In the genomic region with DNA sequence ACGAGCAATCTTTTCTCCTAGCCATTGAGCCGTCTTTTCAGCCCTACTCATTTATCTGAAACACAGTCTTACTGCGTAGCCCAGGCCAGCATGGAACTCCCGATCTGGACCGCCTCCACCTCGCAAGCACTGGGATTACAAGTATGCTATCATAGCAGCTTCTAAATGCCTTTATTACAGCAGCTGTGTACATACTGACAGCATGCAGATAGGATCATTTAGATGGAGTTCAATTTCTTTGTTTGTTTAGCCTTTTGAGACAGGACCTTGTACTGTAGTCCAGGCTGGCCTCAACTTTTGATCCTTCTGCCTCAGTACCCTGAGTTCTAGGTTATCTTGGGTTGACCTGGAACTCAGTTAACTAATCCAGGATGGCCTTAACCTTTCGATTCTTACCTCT, we compare ENCODE assay signal across 25 mouse cellular contexts.
"Had no signal": no experiment of that assay in that cellular context is flagged by ENCODE, and none has a peak within 500 bp of the region (broad histone marks: within the 10 kb centered on the region; RNA-seq: fewer than 3 reads in every experiment).

No protein-coding gene starts in this region.

- H3K4me1 ChIP-seq: liver, embryonic 13.5 days; liver, embryonic 15.5 days; midbrain, embryonic 12.5 days; stomach, embryonic 15.5 days had no signal

- H3K27ac ChIP-seq: liver, embryonic 13.5 days; liver, embryonic 15.5 days; lung, embryonic 15.5 days; macrophage; midbrain, embryonic 12.5 days; neural tube, embryonic 13.5 days; neural tube, embryonic 15.5 days; stomach, embryonic 15.5 days; stomach, postnatal 0 days had no signal

- H3K4me3 ChIP-seq: liver, embryonic 13.5 days; liver, embryonic 15.5 days; lung, embryonic 15.5 days; megakaryocyte, embryonic 14.5 days; midbrain, embryonic 12.5 days; myocyte; neural tube, embryonic 13.5 days; neural tube, embryonic 15.5 days; stomach, embryonic 15.5 days had no signal

- H3K36me3 ChIP-seq: neural tube, embryonic 13.5 days; neural tube, embryonic 15.5 days had no signal

- H3K27me3 ChIP-seq: liver, embryonic 13.5 days; liver, embryonic 15.5 days; lung, embryonic 15.5 days; megakaryocyte, embryonic 14.5 days; midbrain, embryonic 12.5 days; neural tube, embryonic 13.5 days; neural tube, embryonic 15.5 days; stomach, embryonic 15.5 days had no signal

- DNase-seq: liver, embryonic 13.5 days; liver, postnatal 0 days; lung, adult 2 months; lung, postnatal 14 days; lung, postnatal 36 days; retina, postnatal 1 day; right cerebral cortex, adult 18-20 months; right cerebral cortex, postnatal 25 days; right cerebral cortex, postnatal 4 days; spleen, adult 18-20 months; thymus, adult 2 months; thymus, postnatal 25 days; thymus, postnatal 4 days had no signal

- H3K9me3 ChIP-seq: liver, embryonic 13.5 days; liver, embryonic 15.5 days; lung, embryonic 15.5 days; megakaryocyte, embryonic 14.5 days; midbrain, embryonic 12.5 days; neural tube, embryonic 13.5 days; neural tube, embryonic 15.5 days; stomach, embryonic 15.5 days had no signal

- H3K9ac ChIP-seq: liver, embryonic 13.5 days; liver, embryonic 15.5 days; liver, postnatal 0 days; lung, embryonic 15.5 days; midbrain, embryonic 12.5 days; neural tube, embryonic 13.5 days; neural tube, embryonic 15.5 days; stomach, embryonic 15.5 days had no signal

- H3K4me2 ChIP-seq: liver, embryonic 13.5 days; liver, embryonic 15.5 days; lung, embryonic 15.5 days; midbrain, embryonic 12.5 days; neural tube, embryonic 13.5 days; neural tube, embryonic 15.5 days; stomach, embryonic 15.5 days had no signal

- ATAC-seq: liver, postnatal 0 days; lung, postnatal 0 days; midbrain, embryonic 16.5 days had no signal
